Mouse (Mus musculus) cerebellum, adult (tissue): ENCODE results near the gene Scgb1b15.
"Not testable (repeated sequence)": the region's sequence is repeated elsewhere in the genome, so short reads cannot be mapped to it uniquely, and the experiment has no call there.

Experiments
- ATAC-seq: cut with Nextera tagmentation; 2 replicates; pipeline ENCODE4 v1.9.2; 2017; ENCODE audit warnings: mild to moderate bottlenecking, moderate library complexity, mixed read lengths; ENCODE audit not compliant: insufficient number of reproducible peaks, low FRiP score, low TSS enrichment

Gene Scgb1b15

DNA sequence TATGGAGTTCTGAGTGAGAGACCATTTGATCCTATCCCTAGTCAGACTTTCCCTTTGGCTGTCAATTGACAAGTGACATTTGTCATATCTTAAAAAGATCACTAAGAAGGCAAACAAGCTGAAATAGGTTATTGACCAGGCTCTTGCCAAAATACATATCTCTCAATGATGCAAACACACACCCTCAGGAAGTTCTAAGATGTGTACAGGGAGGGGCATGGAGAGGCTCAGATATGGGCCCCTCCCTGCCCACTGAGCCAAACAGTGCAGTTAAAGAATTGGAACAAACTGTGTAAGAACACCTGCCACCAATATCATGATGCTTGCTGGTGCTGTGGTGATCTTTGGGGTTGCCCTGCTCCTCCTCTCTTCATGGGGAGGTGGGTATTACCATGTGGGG is at the start of gene Scgb1b15:
TSS of gene Scgb1b15 (plus strand) at position 301 of the 400 bp plus-strand sequence.
- not testable (repeated sequence) for ATAC-seq

DNA sequence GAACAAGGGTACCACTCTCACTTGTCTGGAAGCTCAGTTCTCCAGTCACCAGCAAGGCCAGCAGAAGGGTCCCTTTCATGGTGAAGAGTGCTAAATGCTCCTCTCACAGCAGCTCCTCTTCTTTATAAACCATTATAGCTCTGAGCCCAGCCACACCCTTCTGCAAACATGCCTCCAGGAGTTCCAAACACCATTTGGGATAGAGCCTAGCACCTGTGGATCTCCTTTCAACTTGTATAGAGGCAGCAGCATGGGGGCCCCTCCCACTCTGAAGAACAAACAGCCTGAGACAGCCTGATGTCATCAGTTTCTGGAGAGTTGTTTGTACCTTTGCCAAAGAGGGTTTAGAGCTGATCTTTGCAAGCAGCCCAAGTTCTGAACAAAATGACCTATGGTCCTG is 6.8 kb upstream of the Scgb1b15 start, which contains the start of gene Scgb2b15:
TSS of gene Scgb2b15 (minus strand) at position 101 of the 400 bp plus-strand sequence.
- not testable (repeated sequence) for ATAC-seq
